Mouse (Mus musculus): ENCODE results near the gene Efna2.

The Efna2 gene

DNA sequence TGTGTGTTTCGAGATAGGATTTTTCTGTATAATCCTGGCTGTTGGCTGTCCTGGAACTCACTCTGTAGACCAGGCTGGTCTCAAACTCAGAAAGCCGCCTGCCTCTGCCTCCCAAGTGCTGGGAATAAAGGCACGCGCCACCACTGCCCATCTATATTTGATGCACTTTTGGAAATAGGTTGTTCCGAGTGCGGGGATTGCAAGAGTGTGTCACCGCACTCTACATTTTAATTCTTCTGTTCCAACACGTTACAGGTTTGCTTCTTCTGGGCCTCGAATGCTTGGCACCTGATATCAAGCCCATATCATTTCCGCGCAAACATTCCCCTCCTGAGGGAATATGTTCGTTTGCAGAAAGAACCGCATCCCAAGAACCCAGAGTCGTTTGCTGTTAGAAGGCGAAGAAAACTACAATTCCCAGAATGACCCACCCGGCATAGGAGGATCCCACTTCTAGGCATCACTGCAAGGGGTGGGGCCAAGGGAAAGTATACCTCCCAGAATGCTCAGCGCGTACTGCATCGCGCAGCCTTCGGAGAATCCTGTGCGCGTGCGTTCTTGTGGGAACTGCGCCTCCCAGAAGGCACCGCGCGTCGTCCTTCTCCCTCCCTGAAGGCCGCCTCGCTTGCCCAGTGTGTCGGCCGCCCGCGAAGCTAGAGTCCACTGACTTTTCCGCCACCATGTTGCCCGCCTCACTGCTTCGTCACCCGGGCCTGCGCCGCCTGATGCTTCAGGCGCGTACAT, 37.3 kb upstream of the Efna2 start:
- DNase-seq (ENCODE audit: low read depth, low spot score), result peak; percentile 97

DNA sequence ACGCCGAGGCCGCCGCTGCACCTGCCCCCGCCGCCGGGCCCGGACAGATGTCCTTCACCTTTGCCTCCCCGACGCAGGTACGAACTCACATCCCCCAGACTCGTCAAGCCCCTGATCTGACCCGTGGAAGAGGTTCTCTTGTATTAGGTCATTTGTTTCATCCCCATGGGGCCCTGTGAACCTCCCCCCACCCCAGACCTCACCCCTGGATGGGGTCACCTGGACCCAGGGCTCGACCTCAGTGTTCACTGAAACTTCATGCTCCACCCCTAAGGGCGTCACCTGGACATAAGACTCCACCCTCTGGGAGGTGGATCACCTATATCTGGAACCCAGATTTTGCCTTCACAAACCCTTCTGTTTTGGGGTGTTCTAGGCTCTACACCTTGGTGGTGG, 36.8 kb upstream of the Efna2 start:
- DNase-seq (ENCODE audit: low read depth, low spot score), result no peak

DNA sequence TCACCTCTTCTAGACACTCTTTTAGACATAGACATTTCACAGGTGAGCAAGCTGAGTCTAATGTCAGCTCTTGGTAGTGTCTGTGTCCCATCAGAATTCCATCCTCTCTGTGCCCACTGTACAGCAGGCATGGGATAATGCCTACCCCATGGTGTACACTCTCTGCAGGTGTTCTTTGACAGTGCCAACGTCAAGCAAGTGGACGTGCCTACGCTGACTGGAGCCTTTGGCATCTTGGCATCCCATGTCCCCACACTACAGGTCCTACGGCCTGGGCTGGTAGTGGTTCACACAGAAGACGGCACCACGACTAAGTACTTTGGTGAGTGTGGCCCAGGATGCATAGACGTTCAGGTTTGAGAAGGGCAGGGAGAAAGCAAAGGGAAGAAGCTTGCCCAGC, 35.6 kb upstream of the Efna2 start:
- DNase-seq (ENCODE audit: low read depth, low spot score), result no peak

DNA sequence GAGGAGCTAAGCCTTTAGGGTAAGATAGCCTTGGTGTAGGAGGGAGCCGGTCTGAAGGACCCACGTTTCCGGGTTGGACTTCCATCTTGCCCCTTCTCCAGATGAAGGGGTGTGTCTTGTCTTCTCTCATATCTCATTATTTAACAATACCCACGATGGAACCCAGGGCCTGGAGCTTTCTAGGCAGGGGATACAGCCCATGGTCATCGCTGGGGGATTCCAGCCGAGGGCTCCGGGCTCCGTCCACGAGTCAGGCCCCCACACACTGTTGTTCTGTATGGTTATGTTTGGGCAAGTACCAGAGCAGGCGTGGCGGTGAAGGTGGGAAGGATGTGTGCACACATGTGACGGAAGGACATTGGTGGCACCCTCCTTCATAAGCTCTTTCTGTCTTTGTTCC, 35.1 kb upstream of the Efna2 start:
- DNase-seq (ENCODE audit: low read depth, low spot score), result no peak

DNA sequence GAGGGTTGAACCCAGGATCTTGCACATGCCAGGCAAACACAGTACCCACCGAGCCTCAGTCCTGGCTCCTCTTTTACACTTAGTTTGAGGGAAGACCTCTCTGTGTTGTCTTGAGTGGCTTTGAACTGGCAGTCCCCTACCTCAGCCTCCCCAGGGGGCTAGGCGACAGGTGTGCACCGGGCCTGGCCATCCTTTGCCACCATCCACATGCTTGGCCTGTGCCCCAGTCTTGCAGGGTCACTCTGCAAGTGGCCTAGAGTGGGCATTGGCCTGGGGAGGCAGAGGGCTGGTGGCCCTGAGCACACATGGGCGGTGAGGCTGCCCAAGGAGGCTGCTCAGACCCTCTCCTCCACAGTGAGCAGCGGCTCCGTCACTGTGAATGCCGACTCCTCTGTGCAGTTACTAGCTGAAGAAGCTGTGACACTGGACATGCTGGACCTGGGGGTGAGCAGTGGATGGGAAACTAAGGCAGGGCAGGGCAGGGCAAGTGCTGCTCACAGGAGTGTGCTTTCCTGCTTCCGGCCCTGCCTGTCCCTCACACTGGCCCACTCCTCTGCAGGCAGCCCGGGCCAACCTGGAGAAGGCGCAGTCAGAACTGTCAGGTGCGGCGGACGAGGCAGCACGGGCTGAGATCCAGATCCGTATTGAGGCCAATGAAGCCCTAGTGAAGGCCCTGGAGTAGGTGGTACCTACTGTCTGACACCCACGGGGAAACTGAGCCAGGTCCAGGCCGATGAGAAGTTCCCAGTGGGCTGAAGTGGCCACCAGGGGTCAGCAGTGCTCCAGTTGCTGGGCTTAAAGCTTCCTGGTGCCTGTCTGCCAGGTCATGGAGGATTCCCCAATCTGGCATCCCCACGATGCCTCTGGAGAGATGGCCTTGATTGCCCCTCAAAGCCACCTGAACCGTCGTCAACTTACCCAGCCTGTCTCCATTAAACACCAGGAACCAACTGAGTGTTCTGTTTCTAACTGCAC, 34.1 kb upstream of the Efna2 start:
- peak; percentile 75 for DNase-seq (ENCODE audit: low read depth, low spot score)

DNA sequence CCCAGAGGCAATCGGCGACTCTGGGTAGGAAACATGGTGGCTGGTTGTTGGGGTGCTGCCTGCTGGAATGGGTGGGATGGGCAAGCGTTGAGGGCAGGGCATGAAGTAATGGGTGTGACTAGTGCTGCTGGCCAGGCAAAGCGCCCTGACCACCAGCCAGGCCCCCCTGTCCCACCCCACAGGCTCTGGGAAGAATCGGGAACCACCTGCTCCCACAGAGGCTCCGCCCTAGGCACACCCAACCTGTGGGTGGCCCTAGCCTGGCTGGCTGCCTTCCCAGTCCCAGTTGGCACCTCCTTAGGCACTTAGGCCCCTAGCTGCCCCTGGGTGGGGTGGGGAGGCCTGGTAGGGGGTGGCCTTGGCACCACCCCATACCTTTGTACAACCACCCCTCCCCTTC, 33.4 kb upstream of the Efna2 start:
- DNase-seq (ENCODE audit: low read depth, low spot score), result no peak

DNA sequence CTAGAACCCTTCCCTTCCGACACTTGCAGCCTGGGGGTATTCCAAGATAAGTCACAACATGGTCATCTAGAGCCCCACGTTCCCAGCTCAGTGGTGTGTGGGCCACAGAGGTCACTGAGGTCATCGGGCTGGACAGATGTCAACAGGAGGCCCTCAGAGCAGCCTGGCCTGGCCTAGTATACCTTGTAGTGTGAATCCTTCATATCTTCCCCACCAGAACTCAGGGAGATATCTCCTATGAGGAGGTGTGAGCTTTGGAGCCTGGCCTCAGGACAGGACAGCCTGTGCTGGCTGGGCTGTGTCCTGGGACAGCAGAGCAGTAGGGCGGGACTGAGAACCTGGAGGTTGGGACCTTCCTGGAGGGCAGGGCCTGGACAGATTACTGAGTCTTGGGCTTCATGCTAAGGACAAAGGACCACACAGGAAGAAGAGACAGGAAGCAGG, 32.7 kb upstream of the Efna2 start:
- no peak for DNase-seq (ENCODE audit: low read depth, low spot score)

DNA sequence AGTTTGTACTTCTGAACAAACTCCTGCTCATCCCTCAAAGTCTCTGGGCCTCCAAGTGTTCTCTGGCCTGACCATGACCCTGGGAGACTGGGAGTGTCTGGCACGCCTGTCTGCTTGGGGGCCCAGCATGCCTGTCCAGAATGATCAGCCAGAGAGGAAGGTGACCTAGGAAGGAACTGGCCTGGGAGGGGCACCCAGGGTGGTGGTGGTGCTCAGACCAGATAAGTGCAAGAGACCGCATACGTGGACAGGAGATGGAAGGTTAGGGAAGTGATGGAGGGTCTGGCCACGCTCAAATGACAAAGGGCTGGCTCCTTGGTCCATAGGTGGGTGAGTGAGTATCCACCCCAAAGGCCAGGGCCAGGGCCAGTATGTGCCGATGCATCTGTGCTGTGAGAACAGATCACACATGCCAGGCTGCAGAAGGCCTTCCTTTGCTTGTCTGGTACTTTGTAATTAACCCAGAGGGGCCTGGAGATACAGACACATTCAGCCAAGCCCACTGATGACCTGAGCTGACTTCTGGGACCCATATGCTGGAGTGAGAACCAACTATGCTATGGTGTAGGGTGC, 32.0 kb upstream of the Efna2 start:
- DNase-seq (ENCODE audit: low read depth, low spot score), result no peak

DNA sequence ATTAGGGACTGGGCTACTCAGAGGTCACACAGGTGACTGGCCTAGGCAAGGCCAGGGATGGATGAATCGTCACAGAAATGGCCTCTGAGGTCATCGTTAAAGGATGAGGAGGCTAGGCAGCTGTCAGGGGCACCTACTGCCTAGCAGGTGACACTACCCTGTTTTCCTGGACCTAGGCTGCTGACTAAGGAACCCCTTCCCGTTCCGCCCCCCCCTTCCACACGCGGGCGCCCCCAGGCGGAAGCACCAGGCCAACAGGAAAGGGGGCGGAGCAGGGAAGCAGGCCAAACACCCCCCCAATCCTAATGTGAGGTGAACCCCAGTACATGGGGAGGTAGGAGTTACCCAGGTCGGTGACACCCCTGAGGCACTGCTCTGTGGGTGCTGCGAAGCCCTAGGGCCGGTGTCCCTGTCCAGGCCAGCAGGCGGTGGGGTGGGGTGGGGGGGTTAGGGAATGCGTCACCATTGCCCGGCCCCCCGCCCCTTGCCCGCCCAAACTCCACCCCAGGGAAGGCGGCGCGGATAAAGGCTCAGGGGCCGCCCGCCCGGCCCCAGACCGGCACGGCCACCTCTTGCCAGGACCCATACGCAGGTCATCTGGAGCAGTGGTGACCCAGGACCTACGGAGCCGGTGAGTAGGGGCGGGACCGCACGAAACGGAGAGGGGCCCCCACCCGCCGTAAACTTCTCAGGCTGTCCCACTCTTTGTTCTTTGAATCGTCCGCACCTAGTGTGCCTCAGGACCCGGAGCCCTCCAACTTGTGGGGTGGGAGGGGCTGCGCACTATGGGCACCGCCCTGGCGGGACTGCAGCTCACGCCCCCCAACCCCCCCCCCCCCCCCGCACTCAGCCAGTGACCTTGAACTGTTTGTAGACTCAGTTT, 31.3 kb upstream of the Efna2 start, which contains the start of gene Midn:
Gene Midn (plus strand): TSS at position 554 of the 883 bp plus-strand sequence.
- DNase-seq (ENCODE audit: low read depth, low spot score), result peak; percentile 84

DNA sequence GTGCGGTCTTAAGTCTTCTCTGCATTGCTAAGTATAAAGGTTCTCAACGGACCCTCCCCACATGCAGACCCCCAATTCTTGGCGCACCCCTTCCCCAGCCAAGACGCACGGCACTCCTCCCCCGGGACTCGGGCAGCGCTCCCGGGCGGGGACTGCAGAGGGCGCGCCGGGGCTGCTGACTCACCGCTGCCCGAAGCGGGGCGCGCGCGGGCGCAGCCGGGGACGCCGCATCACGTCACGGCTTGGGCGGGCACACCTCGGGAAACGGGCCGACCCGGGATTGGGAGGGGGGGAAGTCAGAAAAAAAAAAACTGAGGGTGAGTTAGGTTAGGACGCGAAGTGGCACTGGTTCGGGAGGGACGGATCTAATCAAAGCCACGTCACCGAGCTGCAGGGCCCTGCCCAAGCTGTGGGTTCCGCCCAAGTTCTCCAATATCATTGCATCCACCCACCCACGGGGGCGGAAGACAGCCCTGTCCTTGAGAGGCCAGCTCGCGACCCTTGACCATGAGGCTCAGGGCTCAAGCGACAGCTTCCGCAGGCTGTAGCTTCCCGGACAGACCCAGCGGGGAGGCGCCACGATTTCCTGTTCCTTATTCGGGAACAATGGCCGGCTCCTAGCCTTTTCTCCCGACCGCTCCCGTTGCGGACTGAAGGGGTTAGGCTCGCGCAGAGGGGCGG, 30.5 kb upstream of the Efna2 start:
- peak; percentile 96 for DNase-seq (ENCODE audit: low read depth, low spot score)

DNA sequence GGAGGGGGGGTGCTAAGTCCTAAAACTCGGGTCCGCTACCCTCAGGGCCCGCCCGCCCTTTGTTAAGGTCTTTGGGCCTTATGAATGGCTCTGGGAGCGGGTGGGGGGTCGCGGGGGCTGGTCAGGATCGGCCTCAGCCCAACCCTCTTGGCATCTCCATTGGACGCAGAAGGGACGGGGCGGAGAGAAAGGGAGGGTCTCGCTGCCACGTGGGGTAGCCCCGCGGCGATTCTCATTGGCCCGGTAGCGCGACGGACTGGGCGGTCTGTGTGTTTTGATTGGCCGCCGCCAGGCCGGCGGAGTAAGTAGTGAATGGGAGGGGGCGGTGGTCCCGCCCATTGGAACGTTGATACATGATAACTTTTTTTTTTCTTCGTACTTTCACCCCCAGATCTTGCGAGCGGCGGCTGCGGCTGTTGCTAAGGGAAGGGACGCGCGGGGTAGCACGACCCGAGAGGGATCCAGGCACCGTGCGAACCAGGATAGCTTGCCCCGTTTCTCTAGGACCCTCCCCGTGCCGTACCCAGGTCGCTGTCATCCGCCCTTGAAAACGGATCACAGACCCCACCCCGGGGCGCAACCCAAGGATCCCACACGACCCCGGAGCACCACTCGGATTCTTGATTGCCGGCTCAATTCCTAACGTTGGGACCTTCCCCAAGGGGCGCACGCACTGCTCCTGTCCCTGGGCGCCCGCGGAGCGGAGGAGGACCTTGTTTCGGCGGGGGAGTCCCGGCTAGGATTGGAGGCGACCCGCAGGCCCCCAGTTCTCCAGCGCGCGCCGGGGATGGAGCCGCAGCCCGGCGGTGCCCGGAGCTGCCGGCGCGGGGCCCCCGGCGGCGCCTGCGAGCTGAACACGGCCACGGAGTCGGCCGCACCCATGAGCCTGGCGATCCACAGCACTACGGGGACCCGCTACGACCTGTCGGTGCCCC, 29.7 kb upstream of the Efna2 start:
- peak; percentile 99 for DNase-seq (ENCODE audit: low read depth, low spot score)

DNA sequence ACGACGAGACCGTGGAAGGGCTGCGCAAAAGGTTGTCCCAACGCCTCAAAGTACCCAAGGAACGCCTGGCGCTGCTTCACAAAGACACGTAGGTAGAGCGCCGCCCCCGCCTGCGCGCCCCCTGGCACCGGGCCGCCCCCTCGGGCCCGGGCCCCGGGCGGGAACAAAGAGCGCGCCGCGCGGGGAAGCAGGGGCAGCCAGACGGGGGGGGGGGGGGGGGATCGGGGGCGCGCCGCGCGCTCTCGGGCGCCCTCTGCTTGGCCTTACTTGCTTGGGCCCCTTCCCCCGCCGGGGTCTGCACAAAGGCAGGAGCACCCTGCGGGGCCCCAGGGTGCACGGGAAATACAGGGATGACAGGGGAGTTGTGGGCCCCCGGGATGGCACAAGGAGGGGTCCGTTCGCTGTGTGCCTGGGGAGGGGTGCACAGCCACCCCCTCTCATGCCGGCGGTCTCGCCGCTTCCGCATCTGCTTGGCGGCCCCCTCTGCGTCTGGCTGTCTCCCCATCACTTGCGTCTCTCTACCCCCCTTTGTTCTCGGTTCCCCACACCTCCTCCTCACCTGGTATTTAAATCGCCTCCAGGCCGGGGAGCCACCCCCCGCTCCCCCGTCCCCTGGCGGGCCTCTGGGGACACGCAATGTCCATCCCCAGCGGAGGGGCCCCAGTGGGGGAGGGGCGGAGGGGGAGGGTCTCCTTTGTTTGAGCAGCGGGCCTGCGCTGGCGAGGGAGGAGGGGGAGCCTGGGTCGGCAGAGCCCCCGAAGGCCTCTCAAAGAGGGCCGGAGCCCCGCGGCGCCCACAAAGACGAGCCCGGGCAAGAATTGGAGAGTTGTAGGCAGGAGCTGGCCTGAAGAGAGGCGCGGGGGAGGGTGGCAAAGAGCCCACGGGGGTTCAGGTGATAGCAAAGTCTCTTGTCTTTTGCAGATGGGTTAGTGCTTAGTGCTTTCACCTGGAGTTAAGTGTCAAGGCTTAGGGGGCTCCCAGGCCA, 28.8 kb upstream of the Efna2 start:
- peak; percentile 80 for DNase-seq (ENCODE audit: low read depth, low spot score)

DNA sequence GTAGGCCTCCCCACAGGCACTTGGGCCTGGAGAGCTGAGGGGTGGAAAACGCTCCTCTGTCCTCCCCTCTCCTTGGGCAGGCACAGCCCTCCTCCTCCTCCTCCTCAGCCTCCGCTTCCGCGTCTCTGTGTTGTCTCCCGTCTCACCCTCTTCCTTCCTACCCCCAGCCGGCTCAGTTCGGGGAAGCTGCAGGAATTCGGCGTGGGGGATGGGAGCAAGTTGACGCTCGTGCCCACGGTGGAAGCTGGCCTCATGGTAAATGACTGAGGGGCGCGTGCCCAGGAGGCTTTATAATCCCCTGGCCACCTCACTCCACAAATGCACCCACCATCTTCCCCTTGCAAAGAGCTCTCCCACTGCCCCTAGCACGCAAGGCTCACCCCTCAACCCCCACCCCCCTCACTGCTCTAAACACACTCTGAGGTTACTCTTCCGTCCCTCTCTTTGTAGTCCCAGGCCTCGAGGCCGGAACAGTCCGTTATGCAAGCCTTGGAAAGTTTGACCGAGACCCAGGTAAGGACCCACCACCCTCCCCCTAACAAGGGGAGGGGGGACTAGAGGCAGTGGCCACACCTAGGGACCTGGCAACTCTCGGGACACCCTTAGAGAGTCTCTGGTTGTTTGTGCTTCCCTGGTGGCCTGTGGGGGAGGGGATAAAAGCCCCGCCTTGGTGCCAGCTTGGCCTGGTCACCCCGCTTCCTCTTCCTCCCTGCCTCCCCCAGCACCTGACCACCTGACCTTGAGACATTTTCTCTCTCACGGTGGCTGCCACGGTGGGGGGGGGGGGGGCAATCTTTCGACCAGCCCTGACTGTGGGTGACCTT, 27.9 kb upstream of the Efna2 start:
- DNase-seq (ENCODE audit: low read depth, low spot score), result peak; percentile 65

DNA sequence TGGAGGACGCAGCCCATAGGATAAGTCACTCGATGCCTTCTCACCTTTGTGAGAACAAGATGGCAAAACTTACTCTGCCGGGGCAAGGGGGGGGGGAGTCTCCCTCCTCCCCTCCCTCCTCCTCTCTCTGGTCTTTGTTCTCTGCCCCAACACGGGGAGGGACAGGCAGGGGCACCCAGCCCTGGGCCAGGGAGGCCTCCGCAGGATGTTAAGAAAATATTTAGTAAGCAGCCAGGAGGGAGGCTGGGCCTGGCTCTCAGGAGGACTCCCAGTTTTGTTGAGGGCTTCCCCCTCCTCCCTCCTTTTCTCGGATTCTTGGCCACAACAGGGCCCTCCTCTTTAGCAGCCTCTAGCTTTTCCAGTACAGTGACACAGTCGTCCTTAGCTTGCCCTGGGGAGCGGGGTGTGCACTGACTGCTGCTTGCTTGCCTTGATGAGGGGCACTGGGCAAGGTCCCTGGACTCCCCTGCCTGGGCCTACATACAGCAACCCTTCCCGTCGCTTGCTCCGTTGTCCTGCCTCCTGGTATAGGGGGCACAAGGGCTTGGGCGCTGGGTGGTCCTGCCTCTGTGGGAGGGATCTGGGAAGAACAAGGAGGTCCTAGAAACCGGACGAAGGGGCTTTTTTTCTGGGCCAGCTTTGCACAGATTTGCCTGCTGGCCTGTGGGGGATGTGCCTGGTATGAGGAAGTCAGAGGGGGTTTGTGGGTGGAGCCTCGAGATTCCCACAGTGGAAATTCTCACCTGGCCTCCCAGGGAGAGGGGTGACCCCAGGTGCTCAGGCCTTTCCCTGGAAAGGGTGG, 27.0 kb upstream of the Efna2 start:
- DNase-seq (ENCODE audit: low read depth, low spot score), result peak; percentile 80

DNA sequence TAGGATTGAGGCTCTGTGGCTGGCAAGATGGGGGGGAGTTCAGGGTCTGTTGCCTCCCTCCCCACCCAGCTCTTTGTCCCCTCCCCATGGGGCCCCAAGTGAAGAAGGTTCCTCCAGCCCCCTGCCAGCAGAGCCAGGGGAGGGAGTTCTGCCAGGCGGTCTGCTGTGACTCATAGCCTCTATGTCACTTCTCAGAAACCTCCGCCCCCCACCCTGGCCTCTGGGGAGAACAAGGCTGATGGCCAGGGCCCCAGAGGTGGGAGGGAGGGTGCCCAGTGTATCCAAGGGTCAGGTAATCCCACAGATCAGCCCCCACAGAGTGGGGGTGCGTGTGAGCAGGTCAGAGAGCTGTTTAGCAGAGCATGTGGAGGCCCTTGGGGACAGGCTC, 26.4 kb upstream of the Efna2 start:
- DNase-seq (ENCODE audit: low read depth, low spot score), result no peak

DNA sequence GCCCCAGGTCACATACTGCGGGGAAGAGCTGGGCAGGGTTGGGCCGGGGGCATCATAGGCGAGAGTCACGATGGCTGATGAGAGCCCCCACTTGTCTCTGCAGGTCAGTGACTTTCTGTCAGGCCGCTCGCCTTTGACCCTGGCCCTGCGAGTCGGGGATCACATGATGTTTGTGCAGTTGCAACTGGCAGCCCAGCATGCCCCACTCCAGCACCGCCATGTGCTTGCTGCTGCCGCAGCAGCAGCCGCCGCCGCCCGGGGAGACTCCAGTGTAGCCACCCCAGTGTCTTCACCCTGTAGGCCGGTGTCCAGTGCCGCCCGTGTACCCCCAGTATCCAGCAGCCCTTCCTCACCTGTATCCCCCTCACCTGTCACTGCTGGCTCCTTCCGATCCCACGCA, 25.6 kb upstream of the Efna2 start:
- no peak for DNase-seq (ENCODE audit: low read depth, low spot score)

DNA sequence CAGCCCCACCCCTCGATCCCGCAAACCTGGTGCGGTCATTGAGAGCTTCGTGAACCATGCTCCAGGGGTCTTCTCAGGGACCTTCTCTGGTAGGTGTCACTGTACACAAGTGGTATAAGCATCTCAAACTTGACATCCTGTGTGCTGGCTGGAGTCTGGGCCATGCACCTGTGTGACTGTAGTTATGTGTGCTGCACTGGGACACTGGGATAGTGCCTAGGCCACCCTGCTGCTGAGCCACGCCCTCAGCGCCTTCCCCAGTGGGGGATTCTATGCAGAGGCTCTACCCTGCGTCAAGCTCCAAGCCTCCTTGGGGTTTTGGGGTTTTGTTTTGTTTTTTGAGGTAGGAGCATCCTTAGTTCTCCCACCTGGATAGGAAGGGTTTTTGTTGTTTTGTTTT, 24.9 kb upstream of the Efna2 start:
- no peak for DNase-seq (ENCODE audit: low read depth, low spot score)

Measured in CD4-positive helper T cell, adult 2 months (primary cell).